Mouse (Mus musculus): ENCODE data around the gene Lcn8. TPM values are rescaled to one million over a fixed set of nuclear protein-coding genes. Genes with fewer than 3 reads are reported as not detected.

The Lcn8 gene
- polyA plus RNA-seq, 1 experiment from 2014 or later: not detected

DNA sequence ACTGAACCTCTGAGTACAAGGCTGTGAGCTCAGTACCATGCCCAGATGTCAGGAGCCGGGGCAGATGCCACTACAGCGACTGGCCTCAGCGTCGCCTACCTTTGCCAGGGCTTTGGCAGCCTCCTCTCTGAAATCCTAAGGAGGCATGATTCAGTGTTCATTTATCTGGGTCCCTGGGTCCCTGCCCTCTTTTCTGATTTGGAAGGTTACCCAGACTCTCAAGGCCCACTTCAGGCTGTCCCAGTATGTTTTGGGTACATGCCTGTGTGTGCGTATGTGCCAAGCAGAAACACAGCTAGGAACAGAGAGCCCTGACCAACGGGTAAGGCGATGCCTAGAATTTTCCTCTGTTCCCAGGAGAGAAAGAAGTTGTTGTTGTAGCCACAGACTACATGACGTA, 7.4 kb downstream of the Lcn8 start:
- no peak for ATAC-seq
- Histone ChIP-seq H3K4me3 (ENCODE audit: low read length) (no peak overlapping the region), H3K9me3 (ENCODE audit: control insufficient read depth, low read length) (no peaks in the 10 kb centered on the region), H3K27ac (ENCODE audit: low read depth, low read length) (no peak overlapping the region), H3K27me3 (replicated peaks; ENCODE audit: control insufficient read depth, insufficient read depth, low read length) (no peaks in the 10 kb centered on the region), H3K4me1 (ENCODE audit: control insufficient read depth, insufficient read depth, low read depth, low read length) (no peaks in the 10 kb centered on the region), H3K9ac (ENCODE audit: low read depth, low read length) (no peak overlapping the region), H3K36me3 (ENCODE audit: control insufficient read depth, insufficient read depth, low read length) (no peaks in the 10 kb centered on the region), H3K4me2 (ENCODE audit: low read length) (no peak overlapping the region)
- 86% methylated on average over 8 of the region's 8 CpGs for WGBS

DNA sequence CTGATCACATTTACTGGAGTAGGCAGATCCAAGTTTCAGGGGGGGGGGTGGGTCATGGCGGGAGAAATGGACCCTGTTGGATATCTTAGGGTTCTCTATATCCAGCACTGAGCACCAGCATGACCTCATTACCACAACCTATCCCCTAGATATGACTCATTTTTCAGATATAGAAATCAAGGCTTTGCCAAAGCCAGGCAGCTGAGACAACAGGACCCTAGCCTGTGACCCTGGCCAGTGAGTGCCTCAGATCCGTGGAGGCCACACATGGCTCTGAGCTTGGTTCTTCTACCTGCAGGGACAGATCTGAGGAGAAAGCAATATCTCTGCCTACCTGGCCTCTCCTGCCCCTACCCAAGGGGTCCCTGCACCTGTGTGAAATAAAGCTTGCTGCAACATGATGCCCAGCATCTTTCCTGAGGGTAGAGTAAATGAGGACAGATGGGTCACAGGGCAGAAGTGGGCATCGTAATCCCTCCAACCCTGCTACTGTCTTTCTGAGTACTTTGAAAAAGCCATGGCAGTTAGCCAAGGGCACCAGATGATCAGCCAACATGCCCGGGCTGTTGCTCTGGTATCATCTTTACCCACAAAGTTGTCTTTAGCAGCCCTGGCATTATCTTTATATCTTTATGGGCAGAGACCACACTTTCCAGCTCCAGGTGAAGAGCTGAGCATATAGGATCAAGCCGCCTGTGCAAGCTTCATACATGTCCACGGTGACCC, 8.5 kb downstream of the Lcn8 start:
- no peaks in the 10 kb centered on the region for H3K4me1 ChIP-seq (ENCODE audit: control insufficient read depth, insufficient read depth, low read depth, low read length)
- H3K27ac ChIP-seq (ENCODE audit: low read depth, low read length): no peak overlapping the region
- H3K9me3 ChIP-seq (ENCODE audit: control insufficient read depth, low read length): no peaks in the 10 kb centered on the region
- H3K36me3 ChIP-seq (ENCODE audit: control insufficient read depth, insufficient read depth, low read length): no peaks in the 10 kb centered on the region
- no peak overlapping the region for H3K4me3 ChIP-seq (ENCODE audit: low read length)
- no peak overlapping the region for H3K9ac ChIP-seq (ENCODE audit: low read depth, low read length)
- WGBS: 88% methylated on average over 6 of the region's 6 CpGs
- no peaks in the 10 kb centered on the region for H3K27me3 ChIP-seq (replicated peaks; ENCODE audit: control insufficient read depth, insufficient read depth, low read length)
- no peak for ATAC-seq
- no peak overlapping the region for H3K4me2 ChIP-seq (ENCODE audit: low read length)

- no peaks in the 10 kb centered on the region for H3K27me3 ChIP-seq (replicated peaks; ENCODE audit: control insufficient read depth, insufficient read depth, low read length)
- no peaks in the 10 kb centered on the region for H3K9me3 ChIP-seq (ENCODE audit: control insufficient read depth, low read length)
- ATAC-seq: no peak
- no peaks in the 10 kb centered on the region for H3K36me3 ChIP-seq (ENCODE audit: control insufficient read depth, insufficient read depth, low read length)
- H3K9ac ChIP-seq (ENCODE audit: low read depth, low read length): no peak overlapping the region
- WGBS: 57% methylated on average over 1 of the region's 1 CpGs
- no peaks in the 10 kb centered on the region for H3K4me1 ChIP-seq (ENCODE audit: control insufficient read depth, insufficient read depth, low read depth, low read length)
- no peak overlapping the region for H3K4me2 ChIP-seq (ENCODE audit: low read length)
- no peak overlapping the region for H3K27ac ChIP-seq (ENCODE audit: low read depth, low read length)
- H3K4me3 ChIP-seq (ENCODE audit: low read length): no peak overlapping the region
Observed at GRCm38 (mm10) chr2:25663511-25663910, 10.6 kb downstream of the Lcn8 start.

- H3K4me2 ChIP-seq (ENCODE audit: low read length): no peak overlapping the region
- 72% methylated on average over 5 of the region's 5 CpGs for WGBS
- no peak for ATAC-seq
- H3K9me3 ChIP-seq (ENCODE audit: control insufficient read depth, low read length): no peaks in the 10 kb centered on the region
- no peaks in the 10 kb centered on the region for H3K27me3 ChIP-seq (replicated peaks; ENCODE audit: control insufficient read depth, insufficient read depth, low read length)
- no peak overlapping the region for H3K4me3 ChIP-seq (ENCODE audit: low read length)
- no peak overlapping the region for H3K27ac ChIP-seq (ENCODE audit: low read depth, low read length)
- H3K4me1 ChIP-seq (ENCODE audit: control insufficient read depth, insufficient read depth, low read depth, low read length): no peaks in the 10 kb centered on the region
- no peak overlapping the region for H3K9ac ChIP-seq (ENCODE audit: low read depth, low read length)
- H3K36me3 ChIP-seq (ENCODE audit: control insufficient read depth, insufficient read depth, low read length): no peaks in the 10 kb centered on the region
Observed at GRCm38 (mm10) chr2:25664125-25664524, 11.2 kb downstream of the Lcn8 start.

DNA sequence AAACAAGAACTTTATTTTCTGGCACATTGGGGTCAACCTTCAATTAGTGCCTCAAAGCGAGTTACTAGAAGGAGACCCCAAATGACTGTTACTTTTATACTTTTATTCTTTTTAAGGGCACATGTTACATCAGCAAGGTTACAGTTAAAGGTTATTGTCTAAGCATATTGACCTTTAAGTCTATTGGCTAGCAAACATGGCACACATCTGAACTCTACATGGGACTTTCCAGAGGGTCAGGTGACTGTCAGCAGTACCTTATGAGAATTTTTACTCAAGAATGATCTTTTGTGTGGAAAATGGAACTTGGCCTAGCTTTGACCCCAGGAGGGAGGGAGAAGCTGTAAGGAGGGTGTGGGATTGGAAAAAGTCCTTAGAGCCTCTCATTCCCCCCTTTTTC, 13.6 kb downstream of the Lcn8 start:
- no peak overlapping the region for H3K9ac ChIP-seq (ENCODE audit: low read depth, low read length)
- H3K9me3 ChIP-seq (ENCODE audit: control insufficient read depth, low read length): no peaks in the 10 kb centered on the region
- H3K27me3 ChIP-seq (replicated peaks; ENCODE audit: control insufficient read depth, insufficient read depth, low read length): no peaks in the 10 kb centered on the region
- WGBS: 81% methylated on average over 1 of the region's 1 CpGs
- H3K4me2 ChIP-seq (ENCODE audit: low read length): no peak overlapping the region
- no peak overlapping the region for H3K4me3 ChIP-seq (ENCODE audit: low read length)
- ATAC-seq: no peak
- H3K4me1 ChIP-seq (ENCODE audit: control insufficient read depth, insufficient read depth, low read depth, low read length): no peaks in the 10 kb centered on the region
- no peak overlapping the region for H3K27ac ChIP-seq (ENCODE audit: low read depth, low read length)
- no peaks in the 10 kb centered on the region for H3K36me3 ChIP-seq (ENCODE audit: control insufficient read depth, insufficient read depth, low read length)

GRCm38 (mm10) chr2:25676486-25676885, 23.6 kb downstream of the Lcn8 start, which contains the start of gene Lcn6:
Gene Lcn6, plus strand, starts transcription at chr2:25676786.
- Histone ChIP-seq H3K9me3 (ENCODE audit: control insufficient read depth, low read length) (no peaks in the 10 kb centered on the region), H3K4me1 (ENCODE audit: control insufficient read depth, insufficient read depth, low read depth, low read length) (no peaks in the 10 kb centered on the region), H3K4me2 (ENCODE audit: low read length) (no peak within 1 kb of the TSS), H3K9ac (ENCODE audit: low read depth, low read length) (no peak within 1 kb of the TSS), H3K4me3 (ENCODE audit: low read length) (no peak within 1 kb of the TSS), H3K27me3 (replicated peaks; ENCODE audit: control insufficient read depth, insufficient read depth, low read length) (no peaks in the 10 kb centered on the region), H3K27ac (ENCODE audit: low read depth, low read length) (no peak within 1 kb of the TSS), H3K36me3 (ENCODE audit: control insufficient read depth, insufficient read depth, low read length) (no peaks in the 10 kb centered on the region)
- no peak for ATAC-seq
- 95% methylated on average over 3 of the region's 3 CpGs for whole genome bisulfite sequencing

DNA sequence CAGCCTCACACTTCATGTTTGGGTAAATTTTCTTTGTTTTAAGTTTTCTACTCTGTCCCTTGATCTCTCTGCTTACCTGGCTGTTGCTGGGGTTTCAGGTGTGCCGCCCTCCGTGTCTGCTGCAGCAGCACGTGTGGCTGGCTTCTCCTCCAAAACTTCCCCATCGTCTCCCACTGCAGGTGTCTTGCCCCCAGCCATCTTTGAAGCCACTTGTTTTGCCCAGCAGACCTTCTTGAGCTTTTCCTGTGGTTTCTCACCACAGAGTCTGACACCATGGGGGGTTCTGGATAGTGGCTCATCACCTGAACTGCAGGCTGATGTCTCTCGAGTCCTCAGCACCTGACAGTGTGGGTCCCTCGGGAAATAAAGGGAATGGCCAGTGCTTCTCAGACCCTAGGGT, 26.6 kb downstream of the Lcn8 start:
- 85% methylated on average over 6 of the region's 6 CpGs for WGBS
- no peaks in the 10 kb centered on the region for H3K36me3 ChIP-seq (ENCODE audit: control insufficient read depth, insufficient read depth, low read length)
- H3K4me1 ChIP-seq (ENCODE audit: control insufficient read depth, insufficient read depth, low read depth, low read length): no peaks in the 10 kb centered on the region
- H3K27ac ChIP-seq (ENCODE audit: low read depth, low read length): no peak overlapping the region
- no peaks in the 10 kb centered on the region for H3K9me3 ChIP-seq (ENCODE audit: control insufficient read depth, low read length)
- no peak overlapping the region for H3K4me2 ChIP-seq (ENCODE audit: low read length)
- no peak overlapping the region for H3K4me3 ChIP-seq (ENCODE audit: low read length)
- no peaks in the 10 kb centered on the region for H3K27me3 ChIP-seq (replicated peaks; ENCODE audit: control insufficient read depth, insufficient read depth, low read length)
- H3K9ac ChIP-seq (ENCODE audit: low read depth, low read length): no peak overlapping the region
- ATAC-seq: no peak

DNA sequence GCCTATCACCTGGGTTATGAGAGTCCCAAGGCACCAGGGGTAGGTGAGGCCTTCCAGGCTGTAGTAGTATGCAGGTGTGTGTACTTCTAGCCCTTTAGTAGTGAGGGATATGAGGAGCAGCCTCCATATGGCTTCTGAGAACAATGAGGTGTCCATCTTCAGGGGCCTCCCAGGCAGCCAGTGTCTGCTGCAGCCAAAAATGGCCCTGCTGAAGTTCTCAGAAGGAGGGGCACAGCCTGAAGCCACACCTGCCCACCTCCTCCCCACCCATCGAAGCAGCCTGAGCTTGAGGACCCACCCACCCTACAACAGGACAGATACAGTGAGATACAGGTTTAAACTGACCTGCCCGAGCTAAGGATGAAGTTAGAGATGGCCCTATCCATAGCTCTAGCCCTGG, 29.5 kb downstream of the Lcn8 start, which contains the start of gene Lcn10:
TSS of gene Lcn10 (plus strand) at position 301 of the 400 bp plus-strand sequence.
- Histone ChIP-seq H3K36me3 (ENCODE audit: control insufficient read depth, insufficient read depth, low read length) (no peaks in the 10 kb centered on the region), H3K9me3 (ENCODE audit: control insufficient read depth, low read length) (no peaks in the 10 kb centered on the region), H3K4me2 (ENCODE audit: low read length) (no peak within 1 kb of the TSS), H3K9ac (ENCODE audit: low read depth, low read length) (no peak within 1 kb of the TSS), H3K27ac (ENCODE audit: low read depth, low read length) (no peak within 1 kb of the TSS), H3K27me3 (replicated peaks; ENCODE audit: control insufficient read depth, insufficient read depth, low read length) (no peaks in the 10 kb centered on the region), H3K4me1 (ENCODE audit: control insufficient read depth, insufficient read depth, low read depth, low read length) (no peaks in the 10 kb centered on the region), H3K4me3 (ENCODE audit: low read length) (no peak within 1 kb of the TSS)
- WGBS: 69% methylated on average over 2 of the region's 2 CpGs
- no peak for ATAC-seq

GRCm38 (mm10) chr2:25686941-25687340, 34.0 kb downstream of the Lcn8 start:
- WGBS: 79% methylated on average over 4 of the region's 4 CpGs
- no peaks in the 10 kb centered on the region for H3K9me3 ChIP-seq (ENCODE audit: control insufficient read depth, low read length)
- no peaks in the 10 kb centered on the region for H3K4me1 ChIP-seq (ENCODE audit: control insufficient read depth, insufficient read depth, low read depth, low read length)
- H3K27ac ChIP-seq (ENCODE audit: low read depth, low read length): no peak overlapping the region
- H3K27me3 ChIP-seq (replicated peaks; ENCODE audit: control insufficient read depth, insufficient read depth, low read length): no peaks in the 10 kb centered on the region
- ATAC-seq: no peak
- no peaks in the 10 kb centered on the region for H3K36me3 ChIP-seq (ENCODE audit: control insufficient read depth, insufficient read depth, low read length)
- no peak overlapping the region for H3K4me2 ChIP-seq (ENCODE audit: low read length)
- H3K9ac ChIP-seq (ENCODE audit: low read depth, low read length): no peak overlapping the region
- no peak overlapping the region for H3K4me3 ChIP-seq (ENCODE audit: low read length)

All from hindbrain, embryonic 16.5 days (tissue).